Mouse (Mus musculus) hindbrain, embryonic 10.5 days (tissue): Measurements from ENCODE around the gene Cnot6l. TPM values are rescaled to one million over a fixed set of nuclear protein-coding genes. Genes with fewer than 3 reads are reported as not detected.

Source experiments
- DNase-seq: peaks from one replicate; pipeline ENCODE4 v3.0.0-alpha.2; 2017; ENCODE audit warnings: low spot score
- H3K27ac ChIP-seq: fragments of 300-500 bp; sonication (generic); 2 replicates; pipeline ENCODE4 v1.5.1; 2016; ENCODE audit warnings: mild to moderate bottlenecking, moderate library complexity
- H3K27me3 ChIP-seq: fragments of 300-500 bp; sonication (generic); 2 replicates; pipeline ENCODE4 v1.6.1; 2016; ENCODE audit warnings: mild to moderate bottlenecking; ENCODE audit not compliant: poor library complexity, insufficient read depth, severe bottlenecking
- H3K36me3 ChIP-seq: fragments of 300-500 bp; sonication (generic); 2 replicates; pipeline ENCODE4 v1.6.1; 2016; ENCODE audit warnings: mild to moderate bottlenecking, moderate library complexity
- H3K4me1 ChIP-seq: fragments of 300-500 bp; sonication (generic); replicated peaks from 2 replicates; pipeline ENCODE4 v1.6.1; 2016; ENCODE audit warnings: mild to moderate bottlenecking
- H3K4me3 ChIP-seq: fragments of 300-500 bp; sonication (generic); 2 replicates; pipeline ENCODE4 v1.5.1; 2016; ENCODE audit warnings: mild to moderate bottlenecking, moderate library complexity
- H3K9me3 ChIP-seq: fragments of 300-500 bp; sonication (generic); 2 replicates; pipeline ENCODE4 v1.6.1; 2016; ENCODE audit warnings: mild to moderate bottlenecking, moderate library complexity
- WGBS: fragments of 180-500 bp; shearing (Covaris S2); methylation state at CpG from one replicate; pipeline ENCODE4 v1.1.7; 2016; 5-methylcytosine and 5-hydroxymethylcytosine counted together
- polyA plus RNA-seq: library from polyadenylated mRNA; unstranded; fragments of >200 nt; fragmentation: Nextera tagmentation; extraction: Ambion mirVana; gene quantifications from 2 replicates; pipeline ENCODE4 v1.2.1, GENCODE M21; 2016

Cnot6l gene
- polyA plus RNA-seq, 1 experiment from 2014 or later, result 7.8 TPM

DNA sequence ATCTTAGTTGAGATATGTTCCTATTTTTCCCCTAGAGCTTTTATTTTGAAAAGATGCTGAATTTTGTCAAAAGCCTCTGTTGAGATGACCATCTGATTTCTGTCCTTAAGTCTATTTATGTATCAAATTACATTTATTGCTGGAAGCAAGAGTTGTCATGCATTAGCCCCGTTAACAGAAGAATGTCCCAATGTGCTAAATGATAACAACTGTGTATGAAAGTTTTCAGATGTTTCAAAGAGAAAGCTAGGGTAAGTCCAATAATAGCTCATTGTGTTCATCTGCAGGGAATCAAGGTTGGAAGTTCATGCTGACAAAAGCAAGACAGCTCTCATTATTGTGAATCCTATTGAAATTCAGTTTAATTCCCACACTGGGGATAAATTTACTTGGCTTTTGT lies 129.9 kb downstream of the Cnot6l start:
- no peak for DNase-seq
- Histone ChIP-seq H3K27ac (no peak overlapping the region), H3K4me3 (no peak overlapping the region), H3K9me3 (no peaks in the 10 kb centered on the region), H3K4me1 (no peaks in the 10 kb centered on the region), H3K36me3 (no peaks in the 10 kb centered on the region), H3K27me3 (no peaks in the 10 kb centered on the region)
- WGBS, result 25% methylated on average over 1 of the region's 1 CpGs

GRCm38 (mm10) chr5:96029821-96030220 lies 134.2 kb downstream of the Cnot6l start:
- no peaks in the 10 kb centered on the region for H3K36me3 ChIP-seq
- H3K27ac ChIP-seq, result no peak overlapping the region
- DNase-seq, result no peak
- H3K27me3 ChIP-seq, result no peaks in the 10 kb centered on the region
- 93% methylated on average over 2 of the region's 2 CpGs for WGBS
- H3K4me3 ChIP-seq, result no peak overlapping the region
- H3K9me3 ChIP-seq, result no peaks in the 10 kb centered on the region
- no peaks in the 10 kb centered on the region for H3K4me1 ChIP-seq

Other genes starting within 250 kb of the Cnot6l start
- gene Cxcl13, start 207.2 kb downstream of the Cnot6l start, polyA plus RNA-seq, result 0.26 and 0.42 TPM in 2 replicates
- 19.4 and 19.7 TPM in 2 replicates for gene Mrpl1, start 45.3 kb upstream of the Cnot6l start, polyA plus RNA-seq
- 7.7 and 8.5 TPM in 2 replicates for gene Fras1, start 209.8 kb upstream of the Cnot6l start, polyA plus RNA-seq